Mouse (Mus musculus): ENCODE data around the gene Afap1.
A peak's percentile ranks its signal among the peaks of the same experiment; 100 is the strongest.

Gene Afap1

GRCm38 (mm10) chr5:35893093-35893804 lies at the start of gene Afap1:
Gene Afap1 (plus strand): TSS chr5:35893319.
- DNase-seq (ENCODE audit: extremely low read depth, insufficient read length, low spot score), result peak; percentile 99

- DNase-seq (ENCODE audit: extremely low read depth, insufficient read length, low spot score), result no peak
Observed at GRCm38 (mm10) chr5:35851485-35851884, 41.6 kb upstream of the Afap1 start.

GRCm38 (mm10) chr5:35853463-35853862 lies 39.7 kb upstream of the Afap1 start:
- DNase-seq (ENCODE audit: extremely low read depth, insufficient read length, low spot score), result no peak

GRCm38 (mm10) chr5:35856245-35856644 lies 36.9 kb upstream of the Afap1 start:
- no peak for DNase-seq (ENCODE audit: extremely low read depth, insufficient read length, low spot score)

GRCm38 (mm10) chr5:35858069-35858468 lies 35.0 kb upstream of the Afap1 start:
- DNase-seq (ENCODE audit: extremely low read depth, insufficient read length, low spot score), result no peak

GRCm38 (mm10) chr5:35861456-35861855 lies 31.7 kb upstream of the Afap1 start:
- DNase-seq (ENCODE audit: extremely low read depth, insufficient read length, low spot score), result no peak

GRCm38 (mm10) chr5:35869973-35870372 lies 23.1 kb upstream of the Afap1 start:
- no peak for DNase-seq (ENCODE audit: extremely low read depth, insufficient read length, low spot score)

GRCm38 (mm10) chr5:35870408-35871012 lies 22.6 kb upstream of the Afap1 start:
- DNase-seq (ENCODE audit: extremely low read depth, insufficient read length, low spot score), result peak; percentile 34

- no peak for DNase-seq (ENCODE audit: extremely low read depth, insufficient read length, low spot score)
Observed at GRCm38 (mm10) chr5:35873382-35873781, 19.7 kb upstream of the Afap1 start.

GRCm38 (mm10) chr5:35876236-35876635 lies 16.9 kb upstream of the Afap1 start:
- DNase-seq (ENCODE audit: extremely low read depth, insufficient read length, low spot score), result no peak

- no peak for DNase-seq (ENCODE audit: extremely low read depth, insufficient read length, low spot score)
Observed at GRCm38 (mm10) chr5:35879199-35879598, 13.9 kb upstream of the Afap1 start.

- DNase-seq (ENCODE audit: extremely low read depth, insufficient read length, low spot score), result no peak
Observed at GRCm38 (mm10) chr5:35882391-35882790, 10.7 kb upstream of the Afap1 start.

- DNase-seq (ENCODE audit: extremely low read depth, insufficient read length, low spot score), result no peak
Observed at GRCm38 (mm10) chr5:35884262-35884661, 8.9 kb upstream of the Afap1 start.

GRCm38 (mm10) chr5:35884689-35885088 lies 8.4 kb upstream of the Afap1 start:
- no peak for DNase-seq (ENCODE audit: extremely low read depth, insufficient read length, low spot score)

GRCm38 (mm10) chr5:35888959-35889358 lies 4.2 kb upstream of the Afap1 start:
- DNase-seq (ENCODE audit: extremely low read depth, insufficient read length, low spot score), result no peak

GRCm38 (mm10) chr5:35889641-35890040 lies 3.5 kb upstream of the Afap1 start:
- no peak for DNase-seq (ENCODE audit: extremely low read depth, insufficient read length, low spot score)

GRCm38 (mm10) chr5:35890985-35891730 lies 2.0 kb upstream of the Afap1 start:
- no peak for DNase-seq (ENCODE audit: extremely low read depth, insufficient read length, low spot score)

- DNase-seq (ENCODE audit: extremely low read depth, insufficient read length, low spot score), result no peak
Observed at GRCm38 (mm10) chr5:35892363-35892762, 756 bp upstream of the Afap1 start.

GRCm38 (mm10) chr5:35893805-35894260 lies 714 bp downstream of the Afap1 start:
- peak; percentile 75 for DNase-seq (ENCODE audit: extremely low read depth, insufficient read length, low spot score)

- peak; percentile 58 for DNase-seq (ENCODE audit: extremely low read depth, insufficient read length, low spot score)
Observed at GRCm38 (mm10) chr5:35894295-35895047, 1.4 kb downstream of the Afap1 start.

- DNase-seq (ENCODE audit: extremely low read depth, insufficient read length, low spot score), result no peak
Observed at GRCm38 (mm10) chr5:35895926-35896325, 2.8 kb downstream of the Afap1 start.
